Mouse (Mus musculus): ENCODE results near the gene Ctnnd2.

DNA sequence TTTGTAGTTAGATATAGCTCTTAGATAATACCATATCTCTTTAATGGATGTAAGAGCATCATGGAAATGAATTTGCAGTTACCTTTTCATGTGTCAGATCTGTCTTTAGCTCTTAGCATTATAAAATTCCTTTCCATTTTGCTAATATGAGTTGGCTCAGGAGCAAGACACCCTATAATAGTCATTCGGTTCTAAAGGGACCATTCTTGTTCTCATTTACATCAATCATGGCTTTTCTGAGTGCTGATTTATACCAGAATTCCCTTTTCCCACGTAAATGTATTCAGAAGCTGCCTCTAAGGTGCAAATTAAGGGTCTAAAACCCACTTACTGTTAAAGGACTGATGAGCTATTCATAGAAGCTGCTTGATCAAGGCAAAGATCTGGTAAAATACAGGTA is 445.5 kb downstream of the Ctnnd2 start:
- TF ChIP-seq CTCF (IDR thresholded peaks at IDR 0.05; ENCODE audit: control insufficient read depth, insufficient read depth, low read length) = no peak
- TF ChIP-seq POLR2A (IDR thresholded peaks at IDR 0.05; ENCODE audit: borderline replicate concordance, control insufficient read depth, low read depth, low read length) = no peak
